Mouse (Mus musculus) adrenal gland, adult (tissue): Measurements from ENCODE around the gene Unc5b.

Experiments used
- DNase-seq, 2 experiments: peaks; one replicate each; pipeline ENCODE4 v3.0.0; 2022 to 2023; ENCODE audit warnings: low spot score in 1 of 2; ENCODE audit not compliant: inconsistent age in 2 of 2

The Unc5b gene

GRCm38 (mm10) chr10:60726896-60727295 is 104.5 kb downstream of the Unc5b start:
- no peak for DNase-seq

- DNase-seq, result no peak
Measured at GRCm38 (mm10) chr10:60724496-60724895, 106.9 kb downstream of the Unc5b start.

- no peak for DNase-seq
Measured at GRCm38 (mm10) chr10:60723345-60723744, 108.0 kb downstream of the Unc5b start.

- DNase-seq, result no peak
Measured at GRCm38 (mm10) chr10:60721640-60722039, 109.7 kb downstream of the Unc5b start.

- no peak for DNase-seq
Measured at GRCm38 (mm10) chr10:60720461-60720860, 110.9 kb downstream of the Unc5b start.

GRCm38 (mm10) chr10:60718491-60718890 is 112.9 kb downstream of the Unc5b start:
- DNase-seq, result no peak

- no peak for DNase-seq
Measured at GRCm38 (mm10) chr10:60716449-60716848, 114.9 kb downstream of the Unc5b start.
